Mouse (Mus musculus): ENCODE measurements at regions not wholly inside any gene's neighbourhood (a gene's known extent, or its start where the extent isn't known, plus 50 kb on each side); places are given as distances from the start of the nearest gene placed in this dataset.

DNA sequence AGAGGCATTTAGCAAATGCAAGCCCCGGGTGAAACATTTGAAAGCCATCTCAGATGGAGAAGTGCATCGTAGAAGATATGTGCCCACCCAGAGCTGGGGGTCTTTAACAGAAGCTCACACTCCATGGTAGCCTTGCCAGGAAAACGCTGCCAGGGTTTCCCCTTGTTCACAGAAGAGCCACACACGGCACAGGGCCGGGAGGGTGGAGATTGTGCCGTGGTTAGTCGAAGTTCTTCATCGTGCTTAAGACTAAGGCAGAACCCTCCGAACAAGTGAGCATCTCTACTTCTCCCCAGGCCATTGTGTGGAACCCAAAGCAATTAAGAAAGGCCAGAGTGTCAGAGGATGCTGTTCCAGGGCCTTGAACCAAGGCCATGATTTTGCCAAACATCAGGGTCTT lies 61.3 kb upstream of the Ppara start:
- no peak for ATAC-seq (ENCODE audit: poor library complexity, severe bottlenecking)

DNA sequence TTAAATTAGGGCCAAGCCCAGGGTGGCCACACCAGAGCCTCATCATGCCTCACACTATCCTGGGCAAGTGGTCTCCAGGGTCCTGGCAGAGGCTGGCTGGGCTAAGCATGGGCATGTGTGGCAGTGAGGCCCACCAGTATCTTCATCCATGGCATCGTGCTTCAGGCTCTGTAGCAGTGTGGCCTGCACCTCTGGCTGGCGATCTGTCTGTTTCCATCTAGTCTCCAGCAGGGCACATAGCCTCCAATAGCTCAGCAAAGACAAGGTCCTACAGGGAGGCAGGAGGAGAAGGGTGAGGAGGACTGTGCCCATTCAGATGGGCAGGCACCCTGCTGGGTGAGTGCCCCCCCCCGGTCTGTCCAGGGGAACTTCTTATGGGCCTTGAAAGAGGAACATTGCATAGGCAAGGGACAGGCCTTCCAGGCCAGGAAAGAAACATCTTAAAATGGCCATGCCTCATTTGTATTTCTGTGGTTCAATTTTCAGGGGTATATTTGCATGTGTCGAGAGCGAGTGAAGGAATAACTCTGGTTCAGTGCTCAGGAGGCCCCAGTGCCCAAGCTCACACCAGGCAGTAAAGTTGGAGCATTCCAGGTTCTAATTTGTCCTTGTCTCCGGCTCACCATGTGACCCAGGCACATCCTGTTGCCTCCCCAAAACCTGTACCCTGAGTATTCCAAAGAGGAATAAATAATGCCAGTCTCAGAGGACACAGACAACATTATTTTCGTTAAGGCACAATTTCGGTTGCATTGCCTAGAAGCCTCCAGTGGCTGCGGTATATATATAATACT lies 60.4 kb upstream of the Ppara start:
- no peak for ATAC-seq (ENCODE audit: poor library complexity, severe bottlenecking)

DNA sequence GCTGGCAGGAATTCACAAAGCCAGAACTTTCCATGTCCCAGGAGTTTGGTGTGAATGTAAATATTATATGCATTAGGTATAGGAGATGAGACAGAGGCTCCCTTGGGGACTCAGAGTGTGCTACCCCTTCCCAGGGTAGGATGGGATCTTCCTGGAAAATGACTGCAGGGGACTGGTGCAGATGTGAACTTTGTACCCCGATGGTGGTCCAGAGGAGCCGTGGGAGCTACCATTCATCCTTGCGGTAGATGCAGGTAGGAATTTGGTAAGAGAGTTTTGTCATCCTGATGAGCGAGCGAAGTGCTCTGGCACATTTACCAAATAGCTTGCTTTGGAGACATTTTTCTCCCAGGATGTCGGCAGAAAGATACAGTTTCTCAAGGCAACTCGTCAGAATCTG lies 59.7 kb upstream of the Ppara start:
- ATAC-seq (ENCODE audit: poor library complexity, severe bottlenecking): no peak

DNA sequence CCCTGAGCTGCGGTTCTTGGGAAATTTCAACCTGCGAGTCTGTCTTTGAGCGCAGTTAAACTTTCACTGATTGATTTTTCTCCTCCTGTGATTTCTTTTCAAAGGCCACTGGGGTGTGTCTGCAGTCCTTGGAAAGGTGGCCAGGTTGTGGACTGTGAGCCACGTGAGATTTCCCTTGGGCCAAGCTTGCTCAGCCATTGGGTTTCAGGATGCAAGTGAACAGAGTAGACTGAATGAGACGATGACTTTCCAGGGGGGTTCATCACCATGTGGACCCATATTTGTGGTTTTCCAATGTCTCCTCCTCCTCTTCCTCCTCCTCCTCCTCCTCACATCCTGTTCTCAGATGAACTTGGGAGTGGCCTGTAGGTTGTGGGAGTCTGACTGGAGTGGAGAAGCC lies 59.0 kb upstream of the Ppara start:
- no peak for ATAC-seq (ENCODE audit: poor library complexity, severe bottlenecking)

DNA sequence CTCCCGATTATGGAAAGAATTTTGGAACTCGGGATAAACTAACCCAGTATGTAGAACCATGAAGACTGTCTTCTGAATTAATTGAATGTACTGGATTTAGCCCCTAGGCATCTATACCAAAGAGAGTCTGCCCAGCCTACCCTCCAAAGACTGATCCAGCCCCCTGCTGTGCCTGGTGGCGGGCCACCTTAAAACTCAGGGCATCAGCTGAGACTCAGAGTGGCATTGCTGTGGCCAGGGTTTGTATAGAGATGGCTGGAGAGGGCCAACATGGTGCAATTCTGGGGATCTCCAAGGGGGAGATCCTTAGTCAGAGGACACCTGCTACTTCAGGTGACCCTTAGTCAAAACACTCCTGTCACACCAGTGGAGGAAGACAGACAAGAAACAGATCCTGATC lies 58.6 kb upstream of the Ppara start:
- ATAC-seq (ENCODE audit: poor library complexity, severe bottlenecking): no peak

GRCm38 (mm10) chr15:85676871-85677270 lies 57.9 kb upstream of the Ppara start:
- ATAC-seq (ENCODE audit: poor library complexity, severe bottlenecking): no peak

GRCm38 (mm10) chr15:85677381-85677780 lies 57.4 kb upstream of the Ppara start:
- ATAC-seq (ENCODE audit: poor library complexity, severe bottlenecking): no peak

DNA sequence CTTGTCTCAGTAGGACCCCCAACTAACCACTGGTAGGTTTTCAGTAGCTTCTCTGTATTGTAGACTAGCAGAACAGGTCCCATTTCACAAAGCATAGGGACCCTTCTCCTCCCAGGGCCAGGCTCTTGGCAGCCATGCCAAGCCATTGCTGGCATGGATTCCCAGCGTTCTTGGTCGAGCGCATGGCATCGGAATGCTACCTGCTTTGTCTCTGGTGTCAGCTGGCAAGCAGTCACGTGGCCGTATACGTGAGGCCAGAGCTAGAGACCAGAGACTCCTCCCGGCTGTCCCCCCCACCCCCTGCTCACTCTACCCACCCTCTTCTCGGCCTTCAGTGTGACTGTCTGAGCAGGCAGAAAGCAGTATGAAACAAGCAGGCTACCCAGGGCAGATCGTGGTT lies 56.9 kb upstream of the Ppara start:
- no peak for ATAC-seq (ENCODE audit: poor library complexity, severe bottlenecking)

GRCm38 (mm10) chr15:85678351-85678895 lies 56.4 kb upstream of the Ppara start:
- no peak for ATAC-seq (ENCODE audit: poor library complexity, severe bottlenecking)

- no peak for ATAC-seq (ENCODE audit: poor library complexity, severe bottlenecking)
Measured at GRCm38 (mm10) chr15:85678981-85679708, 55.6 kb upstream of the Ppara start.

- ATAC-seq (ENCODE audit: poor library complexity, severe bottlenecking): no peak
Measured at GRCm38 (mm10) chr15:85679864-85680428, 54.8 kb upstream of the Ppara start.

GRCm38 (mm10) chr15:85680460-85681224 lies 54.1 kb upstream of the Ppara start:
- no peak for ATAC-seq (ENCODE audit: poor library complexity, severe bottlenecking)

GRCm38 (mm10) chr15:85682116-85682515 lies 52.7 kb upstream of the Ppara start:
- ATAC-seq (ENCODE audit: poor library complexity, severe bottlenecking): no peak

DNA sequence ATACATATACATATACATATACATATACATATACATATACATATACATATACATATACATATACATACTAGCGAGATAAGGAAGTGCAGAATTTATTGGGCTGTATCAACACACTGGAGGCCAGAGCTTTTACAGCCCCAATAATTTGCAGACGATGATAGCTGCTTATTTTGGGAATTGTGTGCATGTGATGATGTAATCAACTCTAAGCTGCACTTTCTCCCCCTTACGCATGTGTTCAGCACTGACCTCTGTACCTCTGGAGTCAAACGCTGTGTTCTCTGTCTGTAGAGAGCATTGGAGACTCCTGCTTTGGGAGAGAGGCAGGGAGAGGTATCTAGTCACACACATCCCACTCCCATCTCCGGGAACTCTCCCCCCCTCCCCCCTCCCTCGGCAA lies 52.0 kb upstream of the Ppara start:
- ATAC-seq (ENCODE audit: poor library complexity, severe bottlenecking): no peak

- ATAC-seq (ENCODE audit: poor library complexity, severe bottlenecking): no peak
Measured at GRCm38 (mm10) chr15:85683271-85683670, 51.5 kb upstream of the Ppara start.

GRCm38 (mm10) chr15:85683716-85684115 lies 51.1 kb upstream of the Ppara start:
- ATAC-seq (ENCODE audit: poor library complexity, severe bottlenecking): no peak

- no peak for ATAC-seq (ENCODE audit: poor library complexity, severe bottlenecking)
Measured at GRCm38 (mm10) chr15:85684164-85684708, 50.5 kb upstream of the Ppara start.

DNA sequence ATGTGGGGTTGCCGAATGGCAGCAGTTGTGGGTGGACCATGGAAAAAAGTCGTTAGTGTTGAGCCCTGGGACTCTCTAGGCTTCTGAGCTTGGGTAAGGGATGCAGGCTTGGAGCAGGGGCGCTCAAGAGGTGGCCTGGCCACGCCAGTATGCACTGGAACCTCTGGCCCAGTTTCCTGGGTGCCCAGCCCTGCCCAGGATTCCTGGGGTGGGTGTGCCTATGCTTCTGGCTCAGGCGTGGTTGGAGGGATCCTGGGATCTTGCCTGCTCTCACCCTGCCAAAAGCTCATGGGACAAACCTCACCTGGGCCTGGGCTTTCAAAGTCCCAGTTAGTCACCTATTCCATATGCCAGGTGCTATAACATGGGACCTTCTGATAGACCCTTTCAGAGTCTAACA lies 49.9 kb upstream of the Ppara start:
- ATAC-seq (ENCODE audit: poor library complexity, severe bottlenecking): no peak
